Mouse (Mus musculus) macrophage (primary cell): ENCODE measurements around the gene Plac9a. TPM values are rescaled to one million over a fixed set of nuclear protein-coding genes. Genes with fewer than 3 reads are reported as not detected.
"Not testable (repeated sequence)": the region's sequence is repeated elsewhere in the genome, so short reads cannot be mapped to it uniquely, and the experiment has no call there.

Experiments
- H3K27ac ChIP-seq: fragments of 350-480 bp; formaldehyde crosslinking; 2 replicates; pipeline ENCODE4 v1.9.0; 2021
- H3K36me3 ChIP-seq: fragments of 350-480 bp; formaldehyde crosslinking; 2 replicates; pipeline ENCODE4 v1.9.0; 2021; ENCODE audit errors: inconsistent target
- H3K4me3 ChIP-seq: fragments of 350-480 bp; formaldehyde crosslinking; 2 replicates; pipeline ENCODE4 v1.9.0; 2021; ENCODE audit errors: inconsistent target
- H3K79me2 ChIP-seq: fragments of 350-480 bp; formaldehyde crosslinking; 2 replicates; pipeline ENCODE4 v1.9.0; 2021; ENCODE audit errors: inconsistent target
- WGBS: methylation state at CpG from one replicate; pipeline ENCODE4 v1.1.7; 2026; ENCODE audit warnings: inconsistent platforms; ENCODE audit not compliant: missing documents; 5-methylcytosine and 5-hydroxymethylcytosine counted together
- polyA plus RNA-seq: library from polyadenylated mRNA; stranded (reverse); fragments of 250-400 nt; gene quantifications from 3 replicates; pipeline ENCODE4 v1.2.4, GENCODE M21; 2018; ENCODE audit warnings: inconsistent platforms
- total RNA-seq, 78 experiments: library from RNA; depleted of rRNA; stranded (reverse); fragments of 250-400 nt; gene quantifications; 1 replicate in 9 of 78; 2 replicates in 24 of 78; 3 replicates in 43 of 78; 4 replicates in 2 of 78; pipeline ENCODE4 v1.2.4; 2018; ENCODE audit warnings: inconsistent platforms in 56 of 78

Gene Plac9a
- not detected for total RNA-seq (2018; cell fraction: chromatin; rRNA removed)
- not detected for total RNA-seq (2018; cell fraction: cytosol; rRNA removed)
- total RNA-seq (2018; cell fraction: nucleus; rRNA removed), result not detected
- polyA plus RNA-seq, result not detected in 3 replicates

- WGBS, result no CpG with 5 or more reads among the region's 10 CpGs
- H3K4me3 ChIP-seq, H3K36me3 ChIP-seq, H3K27ac ChIP-seq, H3K79me2 ChIP-seq: not testable (repeated sequence)
These were observed at the start of gene Plac9a for GRCm38 (mm10) chr14:25903000-25903399. TSS of gene Plac9a (minus strand) at chr14:25903100.

- H3K27ac ChIP-seq, H3K79me2 ChIP-seq, H3K4me3 ChIP-seq, H3K36me3 ChIP-seq: not testable (repeated sequence)
- no CpG with 5 or more reads among the region's 8 CpGs for WGBS
These were observed 35.1 kb upstream of the Plac9a start, which contains the start of gene Cphx1 for GRCm38 (mm10) chr14:25938004-25938403. TSS of gene Cphx1 (plus strand) at chr14:25938304.

GRCm38 (mm10) chr14:25936867-25937630 lies 34.1 kb upstream of the Plac9a start:
- not testable (repeated sequence) for H3K4me3 ChIP-seq, H3K27ac ChIP-seq, H3K79me2 ChIP-seq, H3K36me3 ChIP-seq
- no CpG with 5 or more reads among the region's 5 CpGs for WGBS

DNA sequence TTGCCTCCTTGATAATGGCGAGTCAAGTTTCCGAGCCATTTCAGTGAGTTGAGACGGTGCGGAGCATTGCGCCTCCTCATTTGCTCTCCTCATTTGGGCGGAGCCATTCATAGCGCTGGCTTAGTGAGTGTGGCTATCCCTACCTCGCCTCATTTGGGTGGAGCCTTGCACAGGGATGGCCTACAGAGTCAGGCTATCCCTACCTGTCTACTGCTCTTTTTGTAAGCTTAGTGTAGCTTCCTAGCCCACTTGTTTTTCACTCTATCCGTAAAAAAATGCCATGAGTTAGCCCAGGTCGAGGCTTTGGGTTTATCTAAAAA lies 24.6 kb upstream of the Plac9a start, which contains the start of gene Tmem254a:
Tmem254a (minus strand) TSS at position 111 of the 320 bp plus-strand sequence.
- H3K4me3 ChIP-seq, H3K36me3 ChIP-seq, H3K79me2 ChIP-seq, H3K27ac ChIP-seq: not testable (repeated sequence)
- WGBS, result no CpG with 5 or more reads among the region's 10 CpGs

GRCm38 (mm10) chr14:25926814-25927561 lies 24.1 kb upstream of the Plac9a start:
- H3K4me3 ChIP-seq, H3K79me2 ChIP-seq, H3K36me3 ChIP-seq, H3K27ac ChIP-seq: not testable (repeated sequence)
- no CpG with 5 or more reads among the region's 44 CpGs for WGBS

- not testable (repeated sequence) for H3K27ac ChIP-seq, H3K36me3 ChIP-seq, H3K79me2 ChIP-seq, H3K4me3 ChIP-seq
- WGBS, result no CpG with 5 or more reads among the region's 5 CpGs
These were observed 15.7 kb upstream of the Plac9a start for GRCm38 (mm10) chr14:25918427-25919170.

GRCm38 (mm10) chr14:25908976-25909375 lies 6.1 kb upstream of the Plac9a start:
- H3K27ac ChIP-seq, H3K4me3 ChIP-seq, H3K36me3 ChIP-seq, H3K79me2 ChIP-seq: not testable (repeated sequence)
- no CpG with 5 or more reads among the region's 8 CpGs for WGBS

DNA sequence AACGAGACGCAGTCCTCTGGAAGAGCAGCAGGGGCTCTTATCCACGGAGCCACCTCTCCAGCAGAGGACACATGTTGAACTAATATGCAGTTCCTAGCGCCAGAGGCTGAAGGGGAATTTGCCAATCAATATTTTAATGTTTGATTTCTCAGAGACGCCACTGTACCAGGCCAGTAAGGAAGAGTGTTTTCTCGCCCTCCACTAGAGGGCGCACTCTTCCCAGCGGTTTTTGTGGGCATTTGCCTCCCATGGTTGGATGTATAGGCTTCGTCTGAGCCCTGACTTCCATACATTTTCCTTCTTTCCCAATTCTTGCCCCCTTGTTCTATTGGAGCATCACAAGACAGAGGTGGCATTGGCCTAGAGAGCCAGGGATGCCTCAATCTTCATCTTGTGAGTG lies 4.4 kb upstream of the Plac9a start:
- WGBS, result no CpG with 5 or more reads among the region's 9 CpGs
- not testable (repeated sequence) for H3K36me3 ChIP-seq, H3K27ac ChIP-seq

GRCm38 (mm10) chr14:25905243-25905642 lies 2.3 kb upstream of the Plac9a start:
- not testable (repeated sequence) for H3K36me3 ChIP-seq, H3K4me3 ChIP-seq, H3K79me2 ChIP-seq, H3K27ac ChIP-seq
- no CpG with 5 or more reads among the region's 5 CpGs for WGBS

More for the DNA sequence above, 4.4 kb upstream of the Plac9a start:
- not testable (repeated sequence) for H3K4me3 ChIP-seq, H3K79me2 ChIP-seq

- not testable (repeated sequence) for H3K36me3 ChIP-seq, H3K4me3 ChIP-seq, H3K79me2 ChIP-seq, H3K27ac ChIP-seq
- no CpG with 5 or more reads among the region's 7 CpGs for WGBS
These were observed 7.2 kb downstream of the Plac9a start for GRCm38 (mm10) chr14:25895686-25896085.

GRCm38 (mm10) chr14:25894566-25894965 lies 8.3 kb downstream of the Plac9a start:
- not testable (repeated sequence) for H3K27ac ChIP-seq, H3K4me3 ChIP-seq, H3K79me2 ChIP-seq, H3K36me3 ChIP-seq
- WGBS, result no CpG with 5 or more reads among the region's 3 CpGs

DNA sequence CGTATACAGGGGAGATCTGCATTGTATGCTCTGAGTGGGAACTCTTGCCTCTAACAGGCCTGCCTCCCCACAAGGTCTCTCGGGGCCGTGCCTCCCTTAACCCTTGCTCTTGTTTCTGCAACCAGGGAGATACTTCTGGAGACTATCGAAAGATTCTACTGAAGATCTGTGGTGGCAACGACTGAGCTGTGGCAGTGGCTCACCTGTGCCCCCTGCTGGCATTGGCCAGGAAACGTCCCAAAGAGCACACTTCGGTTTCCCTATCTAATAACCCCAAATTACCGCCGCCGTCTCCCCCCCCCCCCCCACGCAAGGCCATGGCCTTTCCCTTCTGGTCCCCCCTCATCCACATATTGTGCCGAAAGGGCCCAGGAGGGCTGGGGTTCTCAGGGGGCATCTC lies 17.0 kb downstream of the Plac9a start:
- not testable (repeated sequence) for H3K79me2 ChIP-seq, H3K36me3 ChIP-seq, H3K27ac ChIP-seq, H3K4me3 ChIP-seq
- WGBS, result no CpG with 5 or more reads among the region's 12 CpGs

GRCm38 (mm10) chr14:25881769-25882168 lies 21.1 kb downstream of the Plac9a start:
- not testable (repeated sequence) for H3K4me3 ChIP-seq, H3K36me3 ChIP-seq, H3K79me2 ChIP-seq, H3K27ac ChIP-seq
- WGBS, result no CpG with 5 or more reads among the region's 9 CpGs

DNA sequence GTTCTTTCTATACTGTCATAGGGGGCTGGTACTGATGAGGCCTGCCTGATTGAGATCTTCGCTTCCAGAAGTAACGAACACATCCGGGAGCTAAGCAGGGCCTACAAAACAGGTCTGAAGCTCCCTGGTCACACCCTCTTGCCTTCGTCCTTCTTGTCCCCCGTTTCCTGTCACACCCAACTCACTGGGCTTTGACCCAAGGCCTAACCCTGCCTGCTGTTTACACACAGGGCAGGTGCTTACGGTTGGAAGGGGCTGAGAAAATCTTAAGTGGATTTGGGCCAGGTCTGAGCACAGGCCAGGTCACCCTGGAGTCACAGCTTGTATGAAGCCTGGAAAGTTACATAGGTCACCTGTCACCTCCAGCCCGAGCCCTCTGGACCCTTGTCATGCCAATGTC lies 26.3 kb downstream of the Plac9a start:
- not testable (repeated sequence) for H3K79me2 ChIP-seq, H3K4me3 ChIP-seq, H3K27ac ChIP-seq
- H3K36me3 ChIP-seq, result peaks cover 16% of the 10 kb centered on the region
- WGBS, result no CpG with 5 or more reads among the region's 7 CpGs
